Mouse (Mus musculus) megakaryocyte, embryonic 14.5 days (primary cell): ENCODE results near the gene Nars2.

ENCODE experiments used
- FLI1 ChIP-seq: IDR thresholded peaks from 2 replicates; pipeline ENCODE4 v1.6.1; 2012; ENCODE audit warnings: low read length, inconsistent platforms, mixed read lengths
- GATA1 ChIP-seq: IDR thresholded peaks from 3 replicates; pipeline ENCODE4 v1.6.1; 2012; ENCODE audit warnings: mixed read lengths, low read length, inconsistent platforms, borderline replicate concordance

GRCm38 (mm10) chr7:96972138-96972904, 21.0 kb downstream of the Nars2 start:
- TF ChIP-seq FLI1 (no peak), GATA1 (no peak)
